Mouse (Mus musculus) lung, postnatal 0 days (tissue): ENCODE measurements around the gene Tarbp2.

ENCODE experiments used
- CTCF ChIP-seq: IDR thresholded peaks from 2 replicates; pipeline ENCODE4 v1.5.1; 2016; ENCODE audit warnings: antibody characterized with exemption, mild to moderate bottlenecking
- EP300 ChIP-seq: IDR thresholded peaks from 2 replicates; pipeline ENCODE4 v1.6.1; 2016; ENCODE audit warnings: antibody characterized with exemption, mild to moderate bottlenecking, control low read depth

GRCm38 (mm10) chr15:102530566-102530965 is 12.6 kb downstream of the Tarbp2 start:
- TF ChIP-seq CTCF (no peak), EP300 (no peak)
